In the genomic region with DNA sequence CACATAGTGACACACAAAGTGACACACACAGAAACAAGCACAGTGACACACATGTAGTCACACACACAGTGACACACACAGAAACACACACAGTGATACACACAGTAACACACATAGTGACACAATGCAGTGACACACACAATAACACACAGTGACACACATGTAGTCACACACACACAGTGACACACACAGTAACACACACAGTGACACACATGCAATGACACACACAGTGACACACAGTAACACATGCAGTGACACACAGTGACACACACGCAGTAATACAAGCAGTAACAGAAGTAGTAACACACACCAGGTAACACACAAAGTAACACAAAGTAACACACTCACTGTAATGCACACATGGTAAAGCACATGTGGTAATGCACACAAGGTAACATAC, we compare ENCODE assay signal across 40 mouse cellular contexts. TPM values are rescaled to one million over a fixed set of nuclear protein-coding genes. Genes with fewer than 3 reads are reported as not detected.
"Had no signal": no experiment of that assay in that cellular context is flagged by ENCODE, and none has a peak within 500 bp of the region (broad histone marks: within the 10 kb centered on the region; RNA-seq: fewer than 3 reads in every experiment).

No protein-coding gene starts in this region.

- H3K27me3 ChIP-seq: limb, embryonic 12.5 days; limb, embryonic 13.5 days; limb, embryonic 15.5 days; liver, embryonic 12.5 days; liver, embryonic 13.5 days; liver, embryonic 15.5 days; lung, embryonic 15.5 days; midbrain, embryonic 12.5 days; midbrain, embryonic 15.5 days; neural tube, embryonic 12.5 days; neural tube, embryonic 13.5 days had no signal

- H3K4me1 ChIP-seq: limb, embryonic 10.5 days; limb, embryonic 12.5 days; limb, embryonic 13.5 days; limb, embryonic 15.5 days; liver, embryonic 12.5 days; liver, embryonic 13.5 days; liver, embryonic 15.5 days; lung, embryonic 15.5 days; midbrain, embryonic 12.5 days; midbrain, embryonic 15.5 days; neural tube, embryonic 12.5 days; neural tube, embryonic 13.5 days had no signal

- ATAC-seq: liver, embryonic 12.5 days; liver, postnatal 0 days; lung, postnatal 0 days; midbrain, embryonic 15.5 days; midbrain, embryonic 16.5 days had no signal

- H3K36me3 ChIP-seq: limb, embryonic 10.5 days; limb, embryonic 12.5 days; limb, embryonic 13.5 days; limb, embryonic 15.5 days; liver, embryonic 12.5 days; liver, embryonic 13.5 days; liver, embryonic 15.5 days; lung, embryonic 15.5 days; midbrain, embryonic 12.5 days; midbrain, embryonic 15.5 days; neural tube, embryonic 12.5 days; neural tube, embryonic 13.5 days had no signal

- H3K9me3 ChIP-seq: limb, embryonic 10.5 days; limb, embryonic 12.5 days; limb, embryonic 13.5 days; limb, embryonic 15.5 days; liver, embryonic 12.5 days; liver, embryonic 13.5 days; liver, embryonic 15.5 days; lung, embryonic 15.5 days; midbrain, embryonic 12.5 days; midbrain, embryonic 15.5 days; neural tube, embryonic 12.5 days; neural tube, embryonic 13.5 days had no signal

- H3K27ac ChIP-seq: left cerebral cortex, adult 2 months; limb, embryonic 10.5 days; limb, embryonic 12.5 days; limb, embryonic 13.5 days; limb, embryonic 15.5 days; liver, embryonic 12.5 days; liver, embryonic 13.5 days; liver, embryonic 14.5 days; liver, embryonic 15.5 days; lung, embryonic 15.5 days; macrophage; midbrain, embryonic 12.5 days; midbrain, embryonic 15.5 days; neural tube, embryonic 12.5 days; neural tube, embryonic 13.5 days had no signal

- H3K4me3 ChIP-seq: left cerebral cortex, adult 2 months; limb, embryonic 10.5 days; limb, embryonic 12.5 days; limb, embryonic 13.5 days; limb, embryonic 15.5 days; liver, embryonic 12.5 days; liver, embryonic 13.5 days; liver, embryonic 15.5 days; lung, embryonic 15.5 days; midbrain, embryonic 12.5 days; midbrain, embryonic 15.5 days; myocyte; neural tube, embryonic 12.5 days; neural tube, embryonic 13.5 days had no signal

- DNase-seq: left cerebral cortex, postnatal 4 days; liver; liver, embryonic 13.5 days; liver, postnatal 0 days; lung, adult 18-20 months; lung, adult 2 months; lung, embryonic 14.5 days; lung, postnatal 10 days; lung, postnatal 14 days; lung, postnatal 36 days; lung, postnatal 4 days; midbrain, embryonic 14.5 days had no signal

- H3K9ac ChIP-seq: limb, embryonic 12.5 days; limb, embryonic 13.5 days; limb, embryonic 15.5 days; liver, embryonic 12.5 days; liver, embryonic 13.5 days; liver, embryonic 14.5 days; liver, embryonic 15.5 days; liver, postnatal 0 days; lung, embryonic 14.5 days; lung, embryonic 15.5 days; midbrain, embryonic 12.5 days; midbrain, embryonic 15.5 days; neural tube, embryonic 12.5 days; neural tube, embryonic 13.5 days had no signal

- H3K4me2 ChIP-seq: limb, embryonic 12.5 days; limb, embryonic 13.5 days; limb, embryonic 15.5 days; liver, embryonic 11.5 days; liver, embryonic 12.5 days; liver, embryonic 13.5 days; liver, embryonic 15.5 days; lung, embryonic 14.5 days; lung, embryonic 15.5 days; midbrain, embryonic 11.5 days; midbrain, embryonic 12.5 days; midbrain, embryonic 15.5 days; neural tube, embryonic 12.5 days; neural tube, embryonic 13.5 days had no signal

RNA-seq across cellular contexts. Expression of a gene that starts 33.7 kb away (rescaled TPM):
- total RNA-seq: left cerebral cortex, adult 2 months; left cerebral cortex, adult 8-10 months; left cerebral cortex, postnatal 25 days; left cerebral cortex, postnatal 36 days; megakaryocyte progenitor cell, adult 5-6 weeks; megakaryocyte-erythroid progenitor cell, adult 5-6 weeks; midbrain, postnatal 0 days; monocyte, adult 5-6 weeks had no signal
- polyA plus RNA-seq: limb, embryonic 10.5 days; limb, embryonic 11.5 days; limb, embryonic 12.5 days; limb, embryonic 13.5 days; liver, embryonic 11.5 days; liver, embryonic 12.5 days; lung, embryonic 14.5 days; midbrain, embryonic 11.5 days; midbrain, embryonic 12.5 days; midbrain, embryonic 14.5 days; midbrain, embryonic 15.5 days; neural tube, embryonic 11.5 days; neural tube, embryonic 12.5 days; neural tube, embryonic 13.5 days had no signal
